18 mouse cellular contexts compared by ENCODE assay signal in genomic region chr5:73210971-73211315, GRCm38 (mm10).
"Had no signal": no experiment of that assay in that cellular context is flagged by ENCODE, and none has a peak within 500 bp of the region (broad histone marks: within the 10 kb centered on the region; RNA-seq: fewer than 3 reads in every experiment).

No protein-coding gene starts in this region.

- H3K9me3 ChIP-seq: midbrain, embryonic 10.5 days; neural tube, embryonic 13.5 days; neural tube, embryonic 15.5 days had no signal

- DNase-seq: lung, adult 18-20 months; lung, embryonic 14.5 days; lung, postnatal 10 days; lung, postnatal 4 days; midbrain, embryonic 14.5 days; retina, postnatal 1 day; right cerebral cortex, adult 18-20 months; right cerebral cortex, postnatal 25 days; right cerebral cortex, postnatal 4 days; spleen, adult 18-20 months; thymus, adult 18-20 months; thymus, postnatal 14 days; thymus, postnatal 36 days had no signal

- H3K9ac ChIP-seq: lung, embryonic 14.5 days; neural tube, embryonic 13.5 days; neural tube, embryonic 15.5 days had no signal

- H3K4me2 ChIP-seq: lung, embryonic 14.5 days; neural tube, embryonic 13.5 days; neural tube, embryonic 15.5 days had no signal

- H3K27me3 ChIP-seq: neural tube, embryonic 13.5 days; neural tube, embryonic 15.5 days had no signal

- H3K27ac ChIP-seq: midbrain, embryonic 10.5 days; neural tube, embryonic 13.5 days; neural tube, embryonic 15.5 days had no signal

- H3K4me3 ChIP-seq: midbrain, embryonic 10.5 days; myocyte; neural tube, embryonic 13.5 days; neural tube, embryonic 15.5 days had no signal

- ATAC-seq: midbrain, embryonic 16.5 days had no signal
